Mouse (Mus musculus): Measurements from ENCODE around the gene Olfr362. TPM values are rescaled to one million over a fixed set of nuclear protein-coding genes. Genes with fewer than 3 reads are reported as not detected.
"Not testable (repeated sequence)": the region's sequence is repeated elsewhere in the genome, so short reads cannot be mapped to it uniquely, and the experiment has no call there.

Olfr362 gene
- polyA plus RNA-seq (2014; fragmentation: Nextera tagmentation; extraction: Ambion mirVana) = not detected in 2 replicates

DNA sequence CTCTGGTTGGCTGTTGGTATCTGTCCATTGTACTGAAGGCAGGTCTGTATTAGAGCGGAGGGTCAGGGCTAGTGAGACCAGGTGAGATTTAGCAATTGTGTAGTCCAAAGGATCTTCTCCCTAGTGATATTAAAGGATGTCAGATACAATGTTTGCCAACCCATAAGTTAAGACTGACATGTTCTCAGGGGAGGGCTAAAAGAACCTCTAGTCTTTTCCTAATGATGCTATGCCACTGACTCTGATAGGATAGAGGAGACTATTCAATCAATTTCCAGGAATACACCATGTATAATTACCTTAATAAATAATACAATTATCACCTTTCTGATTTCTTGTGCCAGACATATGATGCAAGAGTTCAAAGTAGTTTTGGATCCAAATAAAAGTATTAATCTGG, at the start of gene Olfr362:
TSS of gene Olfr362 (minus strand) at position 101 of the 400 bp plus-strand sequence.
- H3K27me3 ChIP-seq (ENCODE audit: control insufficient read depth, insufficient read depth, low read length) = no peaks in the 10 kb centered on the region
- no peak within 1 kb of the TSS for H3K27ac ChIP-seq (ENCODE audit: low read depth, low read length)
- no peak within 1 kb of the TSS for H3K4me3 ChIP-seq (ENCODE audit: low read depth, low read length)
- H3K36me3 ChIP-seq (ENCODE audit: control insufficient read depth, insufficient read depth, low read length) = no peaks in the 10 kb centered on the region
- ATAC-seq (replicated peaks; ENCODE audit: insufficient number of reproducible peaks, low FRiP score, low TSS enrichment) = no peak
- peaks cover 4% of the 10 kb centered on the region; the same call in 1 of the 2 replicates for H3K9me3 ChIP-seq (replicated peaks; ENCODE audit: control insufficient read depth, low read length)
- no peaks in the 10 kb centered on the region for H3K4me1 ChIP-seq (ENCODE audit: control insufficient read depth, insufficient read depth, low read length)
- no peak within 1 kb of the TSS for H3K4me2 ChIP-seq
- WGBS (ENCODE audit: insufficient replicate concordance) = 75% methylated on average over 1 of the region's 1 CpGs
- H3K9ac ChIP-seq (ENCODE audit: low read depth, low read length) = no peak within 1 kb of the TSS

DNA sequence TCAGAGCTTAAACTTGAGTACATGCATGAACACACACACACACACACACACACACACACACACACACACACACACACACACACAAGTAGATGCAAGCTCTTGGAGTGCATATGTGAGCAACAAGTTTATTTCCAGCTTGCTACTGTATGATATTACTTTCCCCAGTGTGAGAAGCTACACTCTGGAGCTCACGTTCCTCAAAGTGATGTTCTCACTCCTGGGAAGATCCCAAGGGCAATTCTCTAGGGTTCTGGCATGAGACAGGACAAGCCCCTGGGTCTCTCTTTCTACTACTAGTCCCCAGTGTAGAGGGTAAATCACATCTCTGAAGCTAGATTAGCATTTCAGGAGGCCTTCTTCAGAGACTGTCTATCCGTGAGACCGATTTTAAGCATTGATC, 21.3 kb upstream of the Olfr362 start, which contains the start of gene Olfr364-ps1:
TSS of gene Olfr364-ps1 (plus strand) at position 301 of the 400 bp plus-strand sequence.
- Histone ChIP-seq H3K4me3 (ENCODE audit: low read depth, low read length) (no peak within 1 kb of the TSS), H3K4me1 (ENCODE audit: control insufficient read depth, insufficient read depth, low read length) (no peaks in the 10 kb centered on the region), H3K27me3 (ENCODE audit: control insufficient read depth, insufficient read depth, low read length) (no peaks in the 10 kb centered on the region), H3K36me3 (ENCODE audit: control insufficient read depth, insufficient read depth, low read length) (no peaks in the 10 kb centered on the region), H3K4me2 (no peak within 1 kb of the TSS), H3K9me3 (replicated peaks; ENCODE audit: control insufficient read depth, low read length) (no peaks in the 10 kb centered on the region; the same call in 1 of the 2 replicates), H3K9ac (ENCODE audit: low read depth, low read length) (no peak within 1 kb of the TSS), H3K27ac (ENCODE audit: low read depth, low read length) (no peak within 1 kb of the TSS)
- no peak for ATAC-seq (replicated peaks; ENCODE audit: insufficient number of reproducible peaks, low FRiP score, low TSS enrichment)
- 79% methylated on average over 3 of the region's 3 CpGs for WGBS (ENCODE audit: insufficient replicate concordance)

DNA sequence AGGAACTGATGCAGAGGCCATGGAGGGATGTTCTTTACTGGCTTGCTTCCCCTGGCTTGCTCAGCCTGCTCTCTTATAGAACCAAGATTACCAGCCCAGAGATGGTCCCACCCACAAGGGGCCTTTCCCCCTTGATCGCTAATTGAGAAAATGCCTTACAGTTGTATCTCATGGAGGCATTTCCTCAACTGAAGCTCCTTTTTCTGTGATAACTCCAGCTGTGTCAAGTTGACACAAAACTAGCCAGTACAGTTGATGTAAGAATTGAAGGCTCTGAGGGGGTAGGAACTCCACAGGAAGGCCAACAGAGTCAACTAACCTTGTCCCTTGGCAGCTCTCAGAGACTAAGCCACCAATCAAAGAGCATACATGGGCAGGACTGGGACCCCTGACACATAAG, 28.5 kb downstream of the Olfr362 start, which contains the start of gene Olfr361:
TSS of gene Olfr361 (minus strand) at position 101 of the 400 bp plus-strand sequence.
- H3K4me3 ChIP-seq (ENCODE audit: low read depth, low read length); H3K27ac ChIP-seq (ENCODE audit: low read depth, low read length); H3K9ac ChIP-seq (ENCODE audit: low read depth, low read length); H3K9me3 ChIP-seq (replicated peaks; ENCODE audit: control insufficient read depth, low read length); H3K4me1 ChIP-seq (ENCODE audit: control insufficient read depth, insufficient read depth, low read length); H3K36me3 ChIP-seq (ENCODE audit: control insufficient read depth, insufficient read depth, low read length); H3K27me3 ChIP-seq (ENCODE audit: control insufficient read depth, insufficient read depth, low read length); ATAC-seq (replicated peaks; ENCODE audit: insufficient number of reproducible peaks, low FRiP score, low TSS enrichment); H3K4me2 ChIP-seq: not testable (repeated sequence)
- WGBS (ENCODE audit: insufficient replicate concordance) = 54% methylated on average over 1 of the region's 1 CpGs

DNA sequence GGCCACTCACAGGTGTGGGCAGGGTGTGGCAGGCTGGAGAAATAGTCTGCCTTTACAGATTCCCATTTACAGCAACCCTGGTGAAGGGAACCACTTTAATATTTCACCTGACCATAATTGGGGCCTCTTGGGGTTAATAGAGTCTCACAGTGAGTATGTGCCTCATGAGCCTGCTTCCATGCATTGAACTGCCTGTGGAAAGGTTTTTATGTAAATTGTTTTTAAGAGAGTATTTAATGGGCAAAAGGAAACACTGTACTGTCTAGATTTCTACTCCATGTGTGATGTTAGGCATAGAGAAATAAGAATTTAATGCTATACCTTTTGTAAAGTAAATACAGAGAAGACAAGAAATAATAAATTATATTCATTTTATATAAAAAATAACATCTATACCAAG, 52.3 kb downstream of the Olfr362 start, which contains the start of gene Olfr360:
TSS of gene Olfr360 (plus strand) at position 301 of the 400 bp plus-strand sequence.
- no peak for ATAC-seq (replicated peaks; ENCODE audit: insufficient number of reproducible peaks, low FRiP score, low TSS enrichment)
- H3K9me3 ChIP-seq (replicated peaks; ENCODE audit: control insufficient read depth, low read length) = no peaks in the 10 kb centered on the region; the same call in 1 of the 2 replicates
- H3K9ac ChIP-seq (ENCODE audit: low read depth, low read length) = no peak within 1 kb of the TSS
- no peaks in the 10 kb centered on the region for H3K4me1 ChIP-seq (ENCODE audit: control insufficient read depth, insufficient read depth, low read length)
- no peak within 1 kb of the TSS for H3K27ac ChIP-seq (ENCODE audit: low read depth, low read length)
- no peaks in the 10 kb centered on the region for H3K27me3 ChIP-seq (ENCODE audit: control insufficient read depth, insufficient read depth, low read length)
- no peak within 1 kb of the TSS for H3K4me3 ChIP-seq (ENCODE audit: low read depth, low read length)
- H3K4me2 ChIP-seq = no peak within 1 kb of the TSS
- no peaks in the 10 kb centered on the region for H3K36me3 ChIP-seq (ENCODE audit: control insufficient read depth, insufficient read depth, low read length)

Other genes with a start within 250 kb of the Olfr362 start
- gene Olfr352, start 249.4 kb downstream of the Olfr362 start, polyA plus RNA-seq (2014; fragmentation: Nextera tagmentation; extraction: Ambion mirVana) = not detected in 2 replicates
- not detected in 2 replicates for gene Olfr353, start 225.0 kb downstream of the Olfr362 start, polyA plus RNA-seq (2014; fragmentation: Nextera tagmentation; extraction: Ambion mirVana)
- gene Olfr354, start 212.2 kb downstream of the Olfr362 start, polyA plus RNA-seq (2014; fragmentation: Nextera tagmentation; extraction: Ambion mirVana) = not detected in 2 replicates
- gene Olfr355, start 189.0 kb downstream of the Olfr362 start, polyA plus RNA-seq (2014; fragmentation: Nextera tagmentation; extraction: Ambion mirVana) = not detected in 2 replicates
- not detected in 2 replicates for gene Olfr356, start 180.8 kb downstream of the Olfr362 start, polyA plus RNA-seq (2014; fragmentation: Nextera tagmentation; extraction: Ambion mirVana)
- not detected in 2 replicates for gene Olfr357, start 124.1 kb downstream of the Olfr362 start, polyA plus RNA-seq (2014; fragmentation: Nextera tagmentation; extraction: Ambion mirVana)
- not detected in 2 replicates for gene Olfr358, start 108.6 kb downstream of the Olfr362 start, polyA plus RNA-seq (2014; fragmentation: Nextera tagmentation; extraction: Ambion mirVana)
- gene Olfr360, start 52.2 kb downstream of the Olfr362 start, polyA plus RNA-seq (2014; fragmentation: Nextera tagmentation; extraction: Ambion mirVana) = not detected in 2 replicates
- not detected in 2 replicates for gene Olfr361, start 28.6 kb downstream of the Olfr362 start, polyA plus RNA-seq (2014; fragmentation: Nextera tagmentation; extraction: Ambion mirVana)
- gene Olfr364-ps1, start 21.4 kb upstream of the Olfr362 start, polyA plus RNA-seq (2014; fragmentation: Nextera tagmentation; extraction: Ambion mirVana) = not detected in 2 replicates
- gene Olfr365, start 70.3 kb upstream of the Olfr362 start, polyA plus RNA-seq (2014; fragmentation: Nextera tagmentation; extraction: Ambion mirVana) = not detected in 2 replicates
- gene Olfr366, start 93.7 kb upstream of the Olfr362 start, polyA plus RNA-seq (2014; fragmentation: Nextera tagmentation; extraction: Ambion mirVana) = not detected in 2 replicates
- gene Olfr368, start 208.6 kb upstream of the Olfr362 start, polyA plus RNA-seq (2014; fragmentation: Nextera tagmentation; extraction: Ambion mirVana) = not detected in 2 replicates
- 35.8 and 37.6 TPM in 2 replicates for gene Pdcl, start 241.4 kb upstream of the Olfr362 start, polyA plus RNA-seq (2014; fragmentation: Nextera tagmentation; extraction: Ambion mirVana)